ENCODE assay signal across 7 mouse cellular contexts in genomic region chr5:124186465-124186854, GRCm38 (mm10).
DNase-seq lines count a peak whose midpoint lies in the region; ATAC-seq and TF ChIP-seq lines count a peak whose summit lies in the region.

No protein-coding gene starts in this region.

- no peaks in the 10 kb centered on the region for H3K27me3 ChIP-seq in forebrain, embryonic 11.5 days (ENCODE audit: control insufficient read depth, insufficient read depth, low read length)
- H3K27me3 ChIP-seq in intestine, postnatal 0 days (replicated peaks; ENCODE audit: control insufficient read depth, insufficient read depth, low read length): no peaks in the 10 kb centered on the region

- DNase-seq in thymus, postnatal 0 days (ENCODE audit: low spot score): peak; percentile 33
- DNase-seq in thymus, adult 18-20 months: no peak
- DNase-seq in forebrain, embryonic 11.5 days (ENCODE audit: low spot score): peak; percentile 59
- DNase-seq in right cerebral cortex, adult 18-20 months: peak; percentile 68
- no peak for DNase-seq in spleen, adult 12 weeks (ENCODE audit: low spot score)
- DNase-seq in adrenal gland, postnatal 25 days: no peak

- TF ChIP-seq CTCF in intestine, postnatal 0 days (IDR thresholded peaks at IDR 0.05; ENCODE audit: low read depth): peak; percentile 30; the same call in 1 of the 2 replicates

- no peak overlapping the region for H3K27ac ChIP-seq in forebrain, embryonic 11.5 days (ENCODE audit: low read depth, low read length)
- no peak overlapping the region for H3K27ac ChIP-seq in intestine, postnatal 0 days (ENCODE audit: low read depth, low read length)

- peaks cover 29% of the 10 kb centered on the region for H3K4me1 ChIP-seq in forebrain, embryonic 11.5 days (replicated peaks; ENCODE audit: control insufficient read depth, insufficient read depth, low read length)
- H3K4me1 ChIP-seq in intestine, postnatal 0 days (replicated peaks; ENCODE audit: control insufficient read depth, insufficient read depth, low read length): peaks cover 7% of the 10 kb centered on the region; the same call in 1 of the 2 replicates

- peak overlapping the region; percentile 16 for H3K4me3 ChIP-seq in forebrain, embryonic 11.5 days (ENCODE audit: low read depth, low read length)
- no peak overlapping the region for H3K4me3 ChIP-seq in intestine, postnatal 0 days (ENCODE audit: low read depth, low read length)

- H3K9me3 ChIP-seq in forebrain, embryonic 11.5 days (ENCODE audit: control insufficient read depth, low read length): no peaks in the 10 kb centered on the region
- H3K9me3 ChIP-seq in intestine, postnatal 0 days (ENCODE audit: control insufficient read depth): no peaks in the 10 kb centered on the region

- 42% methylated on average over 10 of the region's 10 CpGs for WGBS in forebrain, embryonic 11.5 days
- WGBS in intestine, postnatal 0 days: 72% methylated on average over 10 of the region's 10 CpGs

- H3K4me2 ChIP-seq in forebrain, embryonic 11.5 days (ENCODE audit: low read depth, low read length, severe bottlenecking): peak overlapping the region; percentile 40
- H3K4me2 ChIP-seq in intestine, postnatal 0 days (replicated peaks; ENCODE audit: low read depth): peak overlapping the region; percentile 6; the same call in 1 of the 2 replicates

- ATAC-seq in forebrain, embryonic 11.5 days (replicated peaks; ENCODE audit: low FRiP score): peak; percentile 45; the same call in 1 of the 2 replicates
- no peak for ATAC-seq in intestine, postnatal 0 days

- no peaks in the 10 kb centered on the region for H3K36me3 ChIP-seq in forebrain, embryonic 11.5 days (ENCODE audit: control insufficient read depth, insufficient read depth, low read length)
- no peaks in the 10 kb centered on the region for H3K36me3 ChIP-seq in intestine, postnatal 0 days (ENCODE audit: control insufficient read depth, insufficient read depth)

- peak overlapping the region; percentile 48 for H3K9ac ChIP-seq in forebrain, embryonic 11.5 days (ENCODE audit: low read length)
- no peak overlapping the region for H3K9ac ChIP-seq in intestine, postnatal 0 days (ENCODE audit: low read depth, low read length)

Comparison
In these comparisons a context has a peak if more than half of its experiments do, and no peak if none do; other contexts are left out.
1. DNase-seq: peak in thymus, postnatal 0 days (single experiment), forebrain, embryonic 11.5 days (single experiment) and right cerebral cortex, adult 18-20 months (single experiment); none in thymus, adult 18-20 months (0 of 2), spleen, adult 12 weeks (single experiment) and adrenal gland, postnatal 25 days (single experiment).